Mouse (Mus musculus): ENCODE measurements around the gene Ppp1r13l.

Gene Ppp1r13l

GRCm38 (mm10) chr7:19359299-19359891 lies at the start of gene Ppp1r13l, which contains the start of gene Cd3eap:
TSS of gene Ppp1r13l (plus strand) at chr7:19359749.
TSS of gene Cd3eap (minus strand) at chr7:19359483.
- ATAC-seq (ENCODE audit: low TSS enrichment), result peak; percentile 59

- ATAC-seq (ENCODE audit: low TSS enrichment), result peak; percentile 50
Measured at GRCm38 (mm10) chr7:19309884-19310641, 49.5 kb upstream of the Ppp1r13l start, which contains the start of gene Fosb. TSS of gene Fosb (minus strand) at chr7:19310051.

- no peak for ATAC-seq (ENCODE audit: low TSS enrichment)
Measured at GRCm38 (mm10) chr7:19311991-19312390, 47.6 kb upstream of the Ppp1r13l start.

- ATAC-seq (ENCODE audit: low TSS enrichment), result no peak
Measured at GRCm38 (mm10) chr7:19314033-19314432, 45.5 kb upstream of the Ppp1r13l start.

GRCm38 (mm10) chr7:19316451-19317161 lies 42.9 kb upstream of the Ppp1r13l start:
- ATAC-seq (ENCODE audit: low TSS enrichment), result no peak

GRCm38 (mm10) chr7:19318201-19318600 lies 41.3 kb upstream of the Ppp1r13l start:
- no peak for ATAC-seq (ENCODE audit: low TSS enrichment)

GRCm38 (mm10) chr7:19318676-19319075 lies 40.9 kb upstream of the Ppp1r13l start:
- no peak for ATAC-seq (ENCODE audit: low TSS enrichment)

- peak; percentile 27 for ATAC-seq (ENCODE audit: low TSS enrichment)
Measured at GRCm38 (mm10) chr7:19319458-19319857, 40.1 kb upstream of the Ppp1r13l start.

GRCm38 (mm10) chr7:19319906-19320305 lies 39.6 kb upstream of the Ppp1r13l start:
- ATAC-seq (ENCODE audit: low TSS enrichment), result peak; percentile 94

- ATAC-seq (ENCODE audit: low TSS enrichment), result no peak
Measured at GRCm38 (mm10) chr7:19320637-19321036, 38.9 kb upstream of the Ppp1r13l start.

- ATAC-seq (ENCODE audit: low TSS enrichment), result no peak
Measured at GRCm38 (mm10) chr7:19321464-19321863, 38.1 kb upstream of the Ppp1r13l start.

GRCm38 (mm10) chr7:19322489-19322888 lies 37.1 kb upstream of the Ppp1r13l start:
- no peak for ATAC-seq (ENCODE audit: low TSS enrichment)

GRCm38 (mm10) chr7:19324221-19324620 lies 35.3 kb upstream of the Ppp1r13l start:
- no peak for ATAC-seq (ENCODE audit: low TSS enrichment)

- ATAC-seq (ENCODE audit: low TSS enrichment), result no peak
Measured at GRCm38 (mm10) chr7:19325262-19326199, 34.0 kb upstream of the Ppp1r13l start.

- peak; percentile 66 for ATAC-seq (ENCODE audit: low TSS enrichment)
Measured at GRCm38 (mm10) chr7:19326359-19326758, 33.2 kb upstream of the Ppp1r13l start.

GRCm38 (mm10) chr7:19327128-19327527 lies 32.4 kb upstream of the Ppp1r13l start:
- peak; percentile 81 for ATAC-seq (ENCODE audit: low TSS enrichment)

GRCm38 (mm10) chr7:19327782-19328181 lies 31.8 kb upstream of the Ppp1r13l start:
- ATAC-seq (ENCODE audit: low TSS enrichment), result no peak

- no peak for ATAC-seq (ENCODE audit: low TSS enrichment)
Measured at GRCm38 (mm10) chr7:19328425-19328824, 31.1 kb upstream of the Ppp1r13l start.

GRCm38 (mm10) chr7:19331910-19332309 lies 27.6 kb upstream of the Ppp1r13l start:
- no peak for ATAC-seq (ENCODE audit: low TSS enrichment)

- ATAC-seq (ENCODE audit: low TSS enrichment), result peak; percentile 77
Measured at GRCm38 (mm10) chr7:19332709-19333352, 26.7 kb upstream of the Ppp1r13l start.

- no peak for ATAC-seq (ENCODE audit: low TSS enrichment)
Measured at GRCm38 (mm10) chr7:19335583-19335982, 24.0 kb upstream of the Ppp1r13l start.

Measured in frontal cortex, adult (tissue).